Mouse (Mus musculus) adrenal gland, adult 2 months (tissue): ENCODE measurements at regions not wholly inside any gene's neighbourhood (a gene's known extent, or its start where the extent isn't known, plus 50 kb on each side); places are given as distances from the start of the nearest gene placed in this dataset.

Source experiments
- DNase-seq: peaks from one replicate; pipeline ENCODE4 v3.0.0; 2021

DNA sequence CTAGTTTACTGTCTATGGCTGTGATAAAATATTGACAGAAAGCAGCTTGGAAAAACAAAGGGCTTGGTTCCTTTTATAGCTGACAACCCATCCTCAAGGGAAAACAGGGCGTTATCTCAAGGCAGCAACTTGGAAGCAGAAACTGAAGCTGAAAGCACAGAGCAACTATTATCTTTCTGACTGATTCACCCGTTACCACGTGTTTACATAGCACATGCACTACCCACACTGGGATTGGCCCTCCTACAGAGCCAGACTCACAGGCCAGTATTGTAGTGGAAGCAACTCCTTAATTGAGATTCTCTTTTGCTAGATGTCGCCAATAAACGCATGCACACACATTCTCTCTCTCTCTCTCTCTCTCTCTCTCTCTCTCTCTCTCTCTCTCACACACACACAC lies 465.5 kb downstream of the Pros1 start:
- no peak for DNase-seq

DNA sequence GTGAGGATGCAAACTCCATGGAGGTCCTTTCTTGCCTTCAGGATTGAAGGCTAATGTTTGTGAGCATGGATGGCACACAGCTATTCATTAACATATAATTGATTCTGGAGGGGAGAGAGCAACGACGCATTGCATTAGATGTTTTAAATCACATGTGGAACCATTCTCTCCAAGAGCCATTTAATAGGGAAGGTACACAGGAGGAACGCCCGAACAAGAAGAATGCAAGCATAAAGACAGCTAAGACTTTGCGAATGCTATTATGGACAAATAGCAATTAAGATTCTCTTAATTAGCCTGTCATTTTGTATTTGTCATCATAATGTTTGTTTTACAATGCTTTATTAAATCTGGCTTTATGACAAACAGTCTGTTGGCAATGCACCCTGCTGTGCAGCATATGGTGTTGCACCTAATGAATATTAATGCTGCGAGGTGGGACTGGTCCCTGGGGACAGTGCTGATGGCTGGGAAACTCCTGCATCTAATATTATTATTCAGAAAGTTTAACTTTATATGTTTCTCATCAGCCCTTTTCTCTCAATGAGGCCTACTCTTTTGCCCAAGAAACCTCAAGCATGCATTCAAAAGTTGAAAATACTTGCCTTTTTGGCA lies 497.5 kb downstream of the Pros1 start:
- DNase-seq = no peak

DNA sequence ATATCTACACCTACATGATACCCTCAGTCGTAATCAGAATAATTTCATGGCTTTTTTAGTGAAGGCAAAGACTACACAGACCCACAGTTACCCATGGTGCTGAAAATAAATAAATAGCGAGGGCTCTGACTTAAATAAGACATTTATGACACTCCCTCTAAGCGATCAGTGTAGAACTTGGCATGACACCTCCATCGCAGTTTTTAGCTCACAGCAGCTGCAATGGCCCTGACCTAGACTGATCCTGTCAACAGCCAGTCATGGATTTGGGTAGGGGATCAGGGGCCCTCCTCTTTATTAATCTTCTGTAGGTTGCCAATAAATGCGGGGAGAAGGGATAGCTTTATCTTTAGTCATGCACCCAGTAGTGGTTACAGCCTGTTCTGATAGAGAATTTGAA lies 494.1 kb downstream of the Epha3 start:
- DNase-seq = no peak

DNA sequence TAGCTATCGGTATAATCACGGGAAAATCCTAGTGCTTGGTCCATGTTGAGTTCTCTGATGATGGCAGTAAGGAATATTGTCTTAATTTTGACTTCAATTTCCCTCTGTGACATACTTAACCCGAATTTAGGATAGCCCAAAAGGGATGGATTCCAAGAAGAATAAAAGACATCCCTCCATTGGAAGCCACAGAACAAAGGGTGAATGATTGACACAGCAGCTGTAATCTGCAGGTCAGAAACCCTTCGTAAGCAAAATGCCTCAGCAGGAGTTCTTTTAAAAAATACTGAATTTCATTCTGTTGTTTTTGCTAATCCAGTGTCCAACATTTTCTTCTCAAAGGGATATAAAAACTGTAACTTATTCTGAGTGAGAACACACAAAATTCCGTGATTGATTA lies 492.7 kb downstream of the Epha3 start:
- DNase-seq = no peak

DNA sequence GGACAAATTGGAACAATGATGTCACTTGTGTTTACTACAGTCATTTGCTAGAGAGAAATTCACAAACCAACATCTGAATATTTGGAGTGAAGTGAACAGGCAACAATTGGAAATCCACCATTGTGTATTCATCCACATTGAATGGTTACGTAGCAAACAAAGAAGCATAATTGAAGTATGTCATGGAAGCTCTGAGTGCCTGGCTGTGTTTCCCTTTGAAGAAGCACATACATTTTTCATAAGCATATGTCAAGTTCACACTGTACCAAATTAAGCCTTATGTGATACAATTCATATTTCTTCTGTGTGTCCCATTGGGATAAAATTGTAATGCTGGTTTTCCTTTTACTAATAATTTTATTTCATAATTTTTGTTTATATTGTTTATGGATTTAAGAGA lies 459.0 kb downstream of the Epha3 start:
- no peak for DNase-seq

DNA sequence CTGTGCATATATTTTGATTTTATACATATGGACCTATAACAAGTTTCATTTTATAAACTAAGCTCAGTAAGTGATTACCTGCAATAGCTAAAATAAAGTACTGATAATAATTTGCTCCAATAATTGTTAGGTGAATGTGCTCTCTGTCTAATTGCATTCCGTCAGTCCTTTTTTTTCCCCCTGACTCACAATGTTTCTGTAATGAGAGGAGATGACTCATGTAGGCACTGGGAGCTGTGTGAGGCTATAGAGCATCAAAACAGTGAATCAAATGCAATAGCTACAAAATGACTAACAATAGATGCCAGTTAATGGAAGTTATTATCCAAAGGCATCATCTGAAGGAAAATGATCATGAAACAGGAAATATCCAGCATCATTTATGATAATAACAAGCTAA lies 451.3 kb downstream of the Epha3 start:
- DNase-seq = no peak

DNA sequence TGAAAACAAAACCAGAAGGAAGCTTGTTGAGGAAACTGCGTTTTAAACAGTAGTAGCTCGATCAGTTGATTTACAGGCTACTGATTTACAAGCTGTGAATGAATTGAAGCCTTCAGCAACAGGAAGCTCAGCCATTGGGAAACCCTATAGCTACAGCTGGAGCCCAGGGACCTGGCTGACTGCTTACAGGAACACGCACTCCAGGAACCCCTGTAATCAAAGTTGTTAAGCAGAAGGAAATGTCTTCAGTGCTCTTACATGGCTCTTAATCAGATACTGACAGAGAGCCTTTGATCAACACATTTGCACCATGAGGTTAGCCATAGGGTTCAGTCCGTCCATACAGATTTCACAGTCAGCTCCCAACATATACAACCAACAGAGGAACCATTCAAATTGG lies 411.7 kb downstream of the Epha3 start:
- no peak for DNase-seq

DNA sequence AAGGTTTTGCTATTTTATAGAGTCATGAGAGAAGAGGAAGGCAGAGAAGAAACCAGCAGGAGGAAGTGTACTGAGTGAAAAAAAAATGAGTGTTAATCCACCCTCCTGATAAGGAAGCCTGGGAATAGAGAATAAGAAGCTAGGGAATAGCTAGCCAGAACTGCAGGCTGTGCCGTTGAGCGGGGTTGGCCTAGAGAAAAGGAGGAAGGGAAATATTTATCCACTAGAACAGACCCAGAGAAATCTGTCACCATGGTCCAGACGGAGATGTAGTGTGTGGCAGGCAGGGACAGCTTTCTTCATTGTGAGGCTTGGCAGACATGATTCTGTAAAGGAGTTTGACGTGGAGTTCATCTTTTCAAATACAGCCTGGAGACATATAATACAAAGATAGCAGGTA lies 397.4 kb downstream of the Epha3 start:
- no peak for DNase-seq

DNA sequence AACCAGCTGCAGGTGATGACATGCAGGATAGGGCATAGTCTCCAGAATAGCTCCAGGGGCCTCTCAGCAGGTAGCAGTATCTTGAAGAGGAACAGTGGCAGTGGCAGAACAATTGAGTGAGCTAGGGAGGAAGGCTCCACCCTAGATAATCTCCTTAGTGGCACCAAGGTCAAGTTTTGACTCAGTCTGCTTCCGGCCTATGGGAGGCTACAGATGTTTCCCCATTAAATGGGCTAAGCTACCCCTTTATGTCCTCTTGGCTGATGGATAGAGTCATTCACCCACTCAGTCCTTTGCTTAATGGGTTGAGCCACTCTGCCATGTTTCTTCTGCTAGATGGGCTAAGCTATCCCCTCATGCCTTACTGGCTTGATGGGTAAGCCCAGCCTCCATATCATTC lies 395.1 kb downstream of the Epha3 start:
- no peak for DNase-seq
